Mouse (Mus musculus) cerebellum, postnatal 36 days (tissue): ENCODE measurements around the gene Iqub.

Experiments
- DNase-seq, 2 experiments: peaks; one replicate each; pipeline ENCODE4 v3.0.0; 2021 to 2022; ENCODE audit warnings: mixed read lengths in 2 of 2

Iqub gene

DNA sequence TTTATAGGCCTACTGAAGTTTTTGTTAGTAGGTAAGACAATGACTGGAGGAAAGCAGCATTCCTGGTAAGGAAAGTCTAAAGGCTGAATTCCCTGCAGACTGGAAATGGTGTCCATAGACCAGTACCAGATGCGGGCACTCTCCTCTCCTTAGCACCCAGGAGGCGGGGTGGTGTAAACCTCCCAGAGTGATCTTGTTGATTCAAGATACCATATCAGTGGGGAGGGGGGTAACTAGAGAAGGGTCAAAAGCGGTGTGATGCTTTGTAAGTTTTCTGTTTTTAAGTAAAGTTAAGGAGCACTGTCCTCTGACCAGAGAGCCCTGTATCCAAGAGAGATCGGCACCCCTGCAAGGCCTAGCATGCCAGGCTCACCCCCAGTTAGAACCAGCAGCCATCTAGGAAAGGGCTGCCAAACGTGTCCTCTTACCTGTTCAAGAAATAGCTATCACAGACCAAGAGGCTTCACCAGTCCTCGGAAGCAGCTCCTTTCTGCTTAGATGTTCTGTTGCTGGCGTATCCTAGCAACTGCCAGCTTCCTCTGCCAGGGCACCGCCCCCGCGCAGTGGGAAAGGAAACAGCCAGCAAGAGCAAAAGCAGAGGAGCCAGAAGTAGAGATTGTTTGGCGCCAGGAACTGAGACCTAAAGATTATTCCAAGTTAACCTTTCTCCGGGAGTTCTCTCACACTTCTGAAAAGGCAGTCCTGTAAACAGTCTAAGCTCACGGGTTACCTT, at the start of gene Iqub:
Gene Iqub, minus strand, starts transcription at position 516 of the 733 bp plus-strand sequence.
- DNase-seq: peak; percentile 34 to 45

DNA sequence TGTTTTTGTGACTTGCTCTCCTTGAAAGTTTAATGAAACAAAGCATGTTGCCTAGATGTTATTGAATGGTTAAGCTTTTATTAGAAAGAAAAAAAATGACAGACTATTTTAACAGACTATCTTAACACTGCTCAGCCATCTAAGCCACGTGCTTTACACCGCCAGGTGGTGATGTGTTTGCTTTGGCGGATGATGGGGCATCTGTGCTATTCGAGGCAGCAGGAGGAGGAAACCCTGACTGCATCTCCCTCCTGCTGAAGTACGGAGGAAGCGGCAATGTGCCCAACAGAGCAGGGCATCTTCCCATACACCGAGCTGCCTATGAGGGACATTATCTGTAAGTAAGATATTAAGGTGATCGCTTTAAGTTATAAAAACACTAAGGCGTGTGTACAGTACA, 49.2 kb upstream of the Iqub start:
- peak; percentile 31 to 48 for DNase-seq

- no peak for DNase-seq
Measured at GRCm38 (mm10) chr6:24555488-24555887, 40.6 kb upstream of the Iqub start.

DNA sequence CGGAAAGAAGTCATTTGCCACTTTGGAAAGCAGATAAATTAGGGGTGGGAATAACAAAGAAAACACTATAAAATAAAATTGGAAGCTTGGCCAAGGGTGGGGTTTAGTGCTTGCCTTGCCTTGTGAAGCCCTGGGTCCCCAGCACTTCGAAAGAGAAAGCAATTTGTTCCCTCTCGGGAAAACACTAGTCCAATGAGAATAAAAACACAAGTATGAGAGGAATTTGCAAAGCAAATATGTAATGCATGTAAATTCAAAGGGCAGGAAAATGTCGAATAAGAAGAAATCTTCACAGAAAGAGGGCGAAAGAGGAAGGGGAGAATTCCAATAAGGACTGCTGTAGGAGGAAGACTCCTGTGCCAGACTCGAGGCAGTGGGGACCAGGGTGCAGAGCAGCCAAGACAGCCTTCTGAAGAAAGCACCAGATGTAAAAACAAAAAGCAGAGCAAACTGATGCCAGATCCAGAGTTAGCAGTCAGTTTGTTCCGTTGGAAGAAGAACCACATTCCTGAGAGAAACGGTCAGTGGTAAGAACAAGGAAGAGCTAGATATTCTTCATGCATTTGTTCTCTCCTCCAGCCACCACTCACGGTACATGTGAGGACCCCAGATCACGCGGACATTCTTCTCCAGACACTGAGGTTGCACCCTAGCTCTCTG, 39.7 kb upstream of the Iqub start:
- no peak for DNase-seq

DNA sequence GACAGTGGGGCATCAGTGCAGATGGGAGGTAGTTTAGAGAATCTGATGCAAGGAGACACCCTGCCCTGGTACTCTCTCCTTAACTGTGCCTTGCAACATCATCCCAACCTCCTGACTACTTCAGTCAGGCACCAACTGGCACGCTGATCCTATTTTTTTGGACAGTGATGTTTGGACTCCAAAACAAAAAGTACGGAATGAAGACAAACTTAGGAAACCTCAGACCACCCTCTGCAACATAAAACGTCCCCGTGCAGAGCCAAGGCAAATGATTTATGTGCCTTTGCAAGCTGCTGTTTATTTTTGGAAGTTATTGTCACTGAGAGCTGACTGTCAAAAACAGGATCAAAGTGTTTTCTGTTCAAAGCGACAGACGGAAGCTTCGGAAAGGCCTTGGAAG, 37.2 kb upstream of the Iqub start:
- no peak for DNase-seq

- DNase-seq: no peak
Measured at GRCm38 (mm10) chr6:24549801-24550200, 34.9 kb upstream of the Iqub start.

DNA sequence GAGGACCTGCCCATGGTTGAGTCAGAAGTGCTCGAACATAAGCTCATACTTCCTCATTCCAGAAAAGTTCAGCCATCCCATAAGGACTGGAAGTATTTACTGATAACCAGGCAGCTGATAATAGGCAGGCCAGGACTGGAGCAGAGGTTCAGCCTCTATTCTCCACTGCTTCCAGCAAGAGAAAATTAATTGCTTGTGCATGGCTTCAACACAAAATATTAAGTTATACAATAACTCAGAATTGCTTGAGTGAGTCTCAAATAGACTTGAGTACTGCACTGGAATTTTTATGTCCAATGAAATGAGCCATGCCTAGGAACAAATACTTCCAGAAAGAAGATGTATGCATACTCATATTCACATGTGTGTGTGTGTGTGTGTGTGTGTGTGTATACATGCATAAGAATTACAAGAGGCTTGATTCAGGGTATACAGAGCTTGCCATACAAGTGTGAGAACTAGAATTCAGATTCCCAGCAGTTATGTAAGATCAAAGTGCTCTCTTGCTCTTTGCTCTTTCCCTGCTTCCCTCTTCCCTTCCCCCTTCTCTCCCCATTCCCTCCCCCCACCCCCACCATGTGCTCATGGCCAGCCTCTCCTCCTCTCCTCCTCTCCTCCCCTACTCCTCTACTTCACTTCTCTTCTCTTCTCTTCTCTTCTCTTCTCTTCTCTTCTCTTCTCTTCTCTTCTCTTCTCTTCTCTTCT, 32.0 kb upstream of the Iqub start:
- no peak for DNase-seq

DNA sequence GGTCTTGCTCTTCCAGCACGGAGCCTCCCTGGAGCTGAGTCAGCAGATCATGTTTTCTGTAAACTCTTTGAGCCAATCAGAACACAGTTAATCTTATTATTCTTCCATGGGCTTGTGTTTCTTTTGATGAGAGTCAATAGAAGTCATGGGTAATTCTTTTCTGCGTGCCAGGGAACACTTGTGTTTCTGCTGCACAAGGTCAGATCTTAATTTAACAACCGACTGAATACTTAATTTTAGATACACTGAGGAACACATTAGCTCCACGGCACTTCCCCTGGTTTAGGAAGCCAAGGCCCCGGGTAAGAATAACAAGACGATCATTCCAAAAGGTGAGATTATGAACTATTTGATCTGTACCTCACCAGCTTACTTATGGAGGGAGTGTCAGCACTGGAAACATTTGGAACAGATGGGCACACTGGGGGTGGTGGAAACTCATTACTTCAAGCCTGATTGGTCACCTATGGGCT, 28.3 kb upstream of the Iqub start:
- DNase-seq: peak; percentile 22 to 39

- no peak for DNase-seq
Measured at GRCm38 (mm10) chr6:24542393-24542792, 27.5 kb upstream of the Iqub start.

DNA sequence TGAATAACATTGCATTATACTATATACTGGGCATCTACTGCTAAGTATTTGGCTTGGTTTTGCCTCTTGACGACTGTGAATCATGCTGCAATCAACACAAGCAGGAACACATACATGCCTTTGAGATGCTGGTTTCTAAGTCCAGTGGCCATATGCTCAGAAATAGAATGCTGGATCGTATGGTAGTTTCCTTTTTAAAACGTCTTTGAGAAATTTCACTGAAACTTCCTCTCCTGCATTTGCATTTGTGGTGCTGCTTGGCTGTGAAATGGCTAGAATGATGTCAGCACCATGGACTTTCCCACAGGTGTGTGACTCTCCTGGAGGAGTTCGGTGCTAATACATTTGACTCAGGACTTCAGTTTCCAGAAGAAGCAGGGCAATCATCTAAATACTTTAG, 25.2 kb upstream of the Iqub start:
- no peak for DNase-seq

DNA sequence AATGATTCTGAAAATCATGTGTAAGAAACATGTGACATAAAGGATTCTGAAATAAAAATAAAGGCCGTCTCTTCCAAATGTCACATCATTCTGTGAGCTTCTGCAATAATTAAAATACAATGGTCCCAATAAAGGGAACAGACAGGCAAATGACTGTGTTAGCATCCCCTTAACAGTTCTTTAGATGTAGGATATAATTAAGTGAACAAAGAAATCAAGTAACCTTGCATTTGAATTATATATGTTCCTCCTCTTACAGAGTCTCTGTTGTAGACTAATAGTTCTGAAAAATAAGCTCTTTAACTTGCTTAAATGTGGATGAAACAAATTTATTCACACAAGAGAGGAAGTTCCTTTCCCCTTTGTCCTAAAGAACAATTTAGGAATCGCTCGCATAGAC, 23.6 kb upstream of the Iqub start:
- DNase-seq: no peak

- no peak for DNase-seq
Measured at GRCm38 (mm10) chr6:24532804-24533203, 17.9 kb upstream of the Iqub start.

- peak in 1 of 2 experiments; percentile 10 for DNase-seq
Measured at GRCm38 (mm10) chr6:24530711-24531420, 16.0 kb upstream of the Iqub start.

DNA sequence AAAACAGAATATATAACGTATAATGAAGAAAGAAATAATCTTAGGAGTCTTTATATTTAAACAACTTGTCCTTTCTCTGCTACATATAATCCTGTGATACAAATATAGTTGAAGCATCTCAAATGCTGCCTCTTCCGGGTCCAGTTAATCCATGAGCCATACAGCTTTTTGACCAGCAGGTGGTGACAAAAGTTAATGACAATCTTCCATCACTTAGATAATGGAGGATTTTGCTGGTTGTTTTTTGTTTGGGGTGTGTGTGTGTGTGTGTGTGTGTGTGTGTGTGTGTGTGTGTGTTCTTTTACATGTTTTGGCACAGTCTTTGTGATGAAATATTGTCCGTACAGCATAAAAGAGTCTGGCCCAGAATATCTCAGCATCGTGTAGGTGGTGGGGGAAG, 15.3 kb upstream of the Iqub start:
- peak; percentile 26 to 64 for DNase-seq

- no peak for DNase-seq
Measured at GRCm38 (mm10) chr6:24528064-24528243, 13.1 kb upstream of the Iqub start, which contains the start of gene Asb15. Asb15 (plus strand) TSS chr6:24528144.

GRCm38 (mm10) chr6:24527155-24528063, 12.5 kb upstream of the Iqub start, which contains the start of gene Ndufa5:
Ndufa5 (minus strand) TSS chr6:24528013.
- peak; percentile 90 to 95 for DNase-seq

DNA sequence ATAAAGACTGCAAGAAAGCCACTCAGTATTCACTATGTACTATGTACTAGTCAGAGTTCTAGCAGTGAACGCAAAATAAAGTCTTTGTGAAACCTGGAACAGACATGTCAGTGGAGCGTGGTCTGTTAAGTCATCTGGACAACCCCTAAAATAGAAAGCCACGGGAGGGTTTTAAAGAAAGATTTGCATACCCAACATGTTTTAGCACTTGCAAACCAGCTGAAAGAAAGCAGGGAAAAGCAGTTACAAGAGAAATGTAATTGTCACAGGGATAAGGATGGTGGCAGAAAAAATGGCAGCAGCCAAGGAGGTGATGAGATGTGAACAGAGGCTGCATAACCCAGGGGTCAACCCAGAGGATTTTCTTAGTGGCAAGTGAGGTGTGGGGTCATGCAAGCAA, 10.8 kb upstream of the Iqub start:
- no peak for DNase-seq

DNA sequence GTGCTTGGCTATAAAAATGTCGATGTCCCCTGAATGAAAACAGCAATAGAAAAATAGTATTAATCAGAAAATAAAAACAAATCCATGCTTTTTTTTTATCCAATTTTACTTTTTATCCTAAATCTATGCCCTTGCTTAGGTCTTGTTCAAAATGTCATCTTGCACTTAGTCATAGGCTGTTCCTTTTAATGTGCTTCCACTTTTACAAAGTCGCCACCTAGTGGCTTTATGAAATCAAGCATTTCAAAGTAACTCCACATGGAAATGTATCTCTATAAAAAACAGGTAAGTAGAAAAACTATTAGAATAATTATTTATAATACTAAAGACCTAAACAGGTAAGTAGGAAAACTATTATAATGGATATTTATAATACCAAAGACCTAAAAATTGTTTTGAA, 1.3 kb upstream of the Iqub start:
- no peak for DNase-seq

- no peak for DNase-seq
Measured at GRCm38 (mm10) chr6:24504141-24504540, 10.7 kb downstream of the Iqub start.

DNA sequence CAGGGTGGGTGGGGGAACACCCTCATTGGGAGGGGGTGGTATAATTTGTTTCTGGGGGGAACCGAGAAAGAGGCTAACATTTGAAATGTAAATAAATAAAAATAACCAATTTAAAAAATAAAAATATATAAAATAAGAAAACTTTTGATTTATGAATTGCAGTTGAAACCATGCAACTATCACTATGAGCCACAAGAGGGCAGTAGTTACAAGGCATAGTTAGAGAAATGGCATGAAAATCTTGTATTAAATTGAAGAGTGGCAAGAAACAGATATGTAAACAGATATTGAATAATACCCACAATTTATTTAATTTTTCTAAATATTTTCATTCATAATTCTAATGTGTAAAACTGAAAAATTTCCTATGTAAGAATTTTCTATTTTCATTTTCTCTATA, 24.5 kb downstream of the Iqub start:
- DNase-seq: no peak

GRCm38 (mm10) chr6:24486530-24486929, 28.3 kb downstream of the Iqub start:
- DNase-seq: no peak

- no peak for DNase-seq
Measured at GRCm38 (mm10) chr6:24470571-24471132, 44.2 kb downstream of the Iqub start.
